Mouse (Mus musculus) ES-CJ7 (cell line): ENCODE measurements around the gene Map7.

ENCODE experiments used
- DNase-seq: peaks from one replicate; pipeline ENCODE4 v3.0.0; 2011; ENCODE audit warnings: low read depth, low spot score

Gene Map7

GRCm38 (mm10) chr10:20148130-20148772 is at the start of gene Map7:
TSS of gene Map7 (plus strand) at chr10:20148471.
- DNase-seq: no peak

- no peak for DNase-seq
Measured at GRCm38 (mm10) chr10:20101456-20101855, 46.8 kb upstream of the Map7 start.

- DNase-seq: no peak
Measured at GRCm38 (mm10) chr10:20104271-20104931, 43.9 kb upstream of the Map7 start.

GRCm38 (mm10) chr10:20105575-20105974 is 42.7 kb upstream of the Map7 start:
- no peak for DNase-seq

- DNase-seq: no peak
Measured at GRCm38 (mm10) chr10:20107031-20107430, 41.2 kb upstream of the Map7 start.

GRCm38 (mm10) chr10:20111508-20111907 is 36.8 kb upstream of the Map7 start:
- no peak for DNase-seq

GRCm38 (mm10) chr10:20112026-20112973 is 36.0 kb upstream of the Map7 start:
- no peak for DNase-seq

- DNase-seq: no peak
Measured at GRCm38 (mm10) chr10:20119504-20120425, 28.5 kb upstream of the Map7 start.

GRCm38 (mm10) chr10:20121981-20122380 is 26.3 kb upstream of the Map7 start:
- DNase-seq: no peak

- no peak for DNase-seq
Measured at GRCm38 (mm10) chr10:20123401-20123800, 24.9 kb upstream of the Map7 start.

- no peak for DNase-seq
Measured at GRCm38 (mm10) chr10:20124576-20124975, 23.7 kb upstream of the Map7 start.

GRCm38 (mm10) chr10:20125226-20125625 is 23.0 kb upstream of the Map7 start:
- DNase-seq: peak; percentile 75

GRCm38 (mm10) chr10:20132933-20133652 is 15.2 kb upstream of the Map7 start:
- no peak for DNase-seq

- DNase-seq: no peak
Measured at GRCm38 (mm10) chr10:20135350-20136058, 12.8 kb upstream of the Map7 start.

- no peak for DNase-seq
Measured at GRCm38 (mm10) chr10:20136505-20136904, 11.8 kb upstream of the Map7 start.

- peak; percentile 58 for DNase-seq
Measured at GRCm38 (mm10) chr10:20141376-20141775, 6.9 kb upstream of the Map7 start.

- DNase-seq: peak; percentile 61
Measured at GRCm38 (mm10) chr10:20148773-20149120, 476 bp downstream of the Map7 start.

- DNase-seq: no peak
Measured at GRCm38 (mm10) chr10:20149121-20149834, 1.0 kb downstream of the Map7 start.

GRCm38 (mm10) chr10:20149835-20150355 is 1.6 kb downstream of the Map7 start:
- no peak for DNase-seq
